Mouse (Mus musculus) large intestine, adult 2 months (tissue): Measurements from ENCODE around the gene Ugt1a6b. TPM values are rescaled to one million over a fixed set of nuclear protein-coding genes. Genes with fewer than 3 reads are reported as not detected.

Experiments
- polyA plus RNA-seq: library from polyadenylated mRNA; depleted of rRNA; stranded (reverse); fragments of >200 nt; gene quantifications from 2 replicates; pipeline ENCODE4 v1.2.3, GENCODE M21; 2012; rRNA removed

Gene Ugt1a6b
- polyA plus RNA-seq, 1 experiment: 2.2 TPM

Other genes with a start within 250 kb of the Ugt1a6b start
- 55.4 and 69.7 TPM in 2 replicates for gene Dgkd, start 250.0 kb upstream of the Ugt1a6b start, polyA plus RNA-seq
- gene Usp40, start 94.7 kb upstream of the Ugt1a6b start, polyA plus RNA-seq: 6.0 and 10.4 TPM in 2 replicates
- 0.24 and 0.67 TPM in 2 replicates for gene Ugt1a10, start 47.9 kb upstream of the Ugt1a6b start, polyA plus RNA-seq
- 0.17 and 1.1 TPM in 2 replicates for gene Ugt1a9, start 32.5 kb upstream of the Ugt1a6b start, polyA plus RNA-seq
- gene Ugt1a8, start 15.4 kb upstream of the Ugt1a6b start, polyA plus RNA-seq: not detected in 2 replicates
- gene Ugt1a7c, start 8.2 kb upstream of the Ugt1a6b start, polyA plus RNA-seq: 12.4 and 34.3 TPM in 2 replicates
- 3.0 and 4.2 TPM in 2 replicates for gene Ugt1a6a, start 31.6 kb downstream of the Ugt1a6b start, polyA plus RNA-seq
- 0.59 TPM in 1 of 2 replicates, not detected in the other for gene Ugt1a5, start 62.8 kb downstream of the Ugt1a6b start, polyA plus RNA-seq
- 0.27 and 0.43 TPM in 2 replicates for gene Ugt1a2, start 97.3 kb downstream of the Ugt1a6b start, polyA plus RNA-seq
- gene Dnajb3, start 102.5 kb downstream of the Ugt1a6b start, polyA plus RNA-seq: 2.9 and 4.5 TPM in 2 replicates
- 64.4 and 146 TPM in 2 replicates for gene Ugt1a1, start 108.7 kb downstream of the Ugt1a6b start, polyA plus RNA-seq
- 0.14 and 0.33 TPM in 2 replicates for gene Mroh2a, start 123.7 kb downstream of the Ugt1a6b start, polyA plus RNA-seq
- 36.1 and 87.6 TPM in 2 replicates for gene Hjurp, start 174.4 kb downstream of the Ugt1a6b start, polyA plus RNA-seq
- gene Trpm8, start 174.4 kb downstream of the Ugt1a6b start, polyA plus RNA-seq: not detected in 2 replicates